Mouse (Mus musculus) bone marrow, adult 2 months (tissue): ENCODE measurements around the gene Bricd5.

Experiments
- CTCF ChIP-seq: fragments of 200-500 bp; IDR thresholded peaks from 2 replicates; pipeline ENCODE4 v1.5.1; 2011; ENCODE audit warnings: low read length, control low read depth; ENCODE audit not compliant: control insufficient read depth, insufficient read depth
- POLR2A ChIP-seq: fragments of 200-500 bp; IDR thresholded peaks from 2 replicates; pipeline ENCODE4 v1.6.1; 2011; ENCODE audit warnings: low read depth, mild to moderate bottlenecking, control low read depth, low read length, borderline replicate concordance; ENCODE audit not compliant: control insufficient read depth

GRCm38 (mm10) chr17:24441148-24441547 is 32.5 kb upstream of the Bricd5 start:
- TF ChIP-seq CTCF (peak; percentile 16; the same call in 1 of the 2 replicates), POLR2A (no peak)
